In genomic region chr10:5190756-5191155, GRCm38 (mm10) we compare ENCODE assay signal across 18 mouse cellular contexts.
DNase-seq lines count a peak whose midpoint lies in the region; ATAC-seq lines count a peak whose summit lies in the region.
"Had no signal": no experiment of that assay in that cellular context is flagged by ENCODE, and none has a peak within 500 bp of the region (broad histone marks: within the 10 kb centered on the region; RNA-seq: fewer than 3 reads in every experiment).

No protein-coding gene starts in this region.

- intact Hi-C loops in left cerebral cortex, postnatal 4 days (cut with DNase I) = no loop called here
- intact Hi-C loops in left cerebral cortex, postnatal 25 days (cut with DNase I) = loop anchor here (2.0 kb wide), 1 partner anchor 14 kb away; no protein-coding TSS in a partner anchor

- H3K4me1 ChIP-seq in intestine, embryonic 16.5 days (ENCODE audit: control insufficient read depth, insufficient read depth, low read length) = no peaks in the 10 kb centered on the region
- peaks cover 3% of the 10 kb centered on the region for H3K4me1 ChIP-seq in midbrain, embryonic 11.5 days (ENCODE audit: control insufficient read depth, insufficient read depth, low read length)

- no peak overlapping the region for H3K9ac ChIP-seq in intestine, embryonic 16.5 days (ENCODE audit: low read depth, low read length)
- H3K9ac ChIP-seq in midbrain, embryonic 11.5 days (ENCODE audit: low read length) = no peak overlapping the region
- H3K9ac ChIP-seq: hindbrain, embryonic 14.5 days; midbrain, embryonic 12.5 days; stomach, embryonic 15.5 days had no signal

- peak; percentile 70 for DNase-seq in left cerebral cortex, adult 11 months (ENCODE audit: low spot score)
- DNase-seq in left cerebral cortex, postnatal 4 days = no peak
- DNase-seq in frontal cortex, postnatal 36 days (ENCODE audit: low spot score in 2 of 2) = peak; percentile 64 to 82
- peak; percentile 65 to 96 for DNase-seq in left cerebral cortex, postnatal 25 days (ENCODE audit: low spot score in 2 of 2)
- no peak for DNase-seq in adrenal gland, postnatal 14 days
- DNase-seq in midbrain, embryonic 11.5 days (ENCODE audit: low spot score, missing footprints) = no peak
- DNase-seq: gastrocnemius, postnatal 14 days; kidney, postnatal 14 days; lung, adult 2 months; lung, postnatal 4 days had no signal

- no peaks in the 10 kb centered on the region for H3K9me3 ChIP-seq in intestine, embryonic 16.5 days (ENCODE audit: control insufficient read depth, low read length)
- H3K9me3 ChIP-seq in midbrain, embryonic 11.5 days (ENCODE audit: control insufficient read depth, low read length) = no peaks in the 10 kb centered on the region
- H3K9me3 ChIP-seq: midbrain, embryonic 12.5 days; stomach, embryonic 15.5 days had no signal

- WGBS in intestine, embryonic 16.5 days = 75% methylated on average over 4 of the region's 4 CpGs
- WGBS in midbrain, embryonic 11.5 days = 80% methylated on average over 4 of the region's 4 CpGs

- no peak overlapping the region for H3K4me3 ChIP-seq in intestine, embryonic 16.5 days (ENCODE audit: low read length)
- no peak overlapping the region for H3K4me3 ChIP-seq in midbrain, embryonic 11.5 days (ENCODE audit: low read depth, low read length)
- H3K4me3 ChIP-seq: erythroblast, embryonic 14.5 days; midbrain, embryonic 12.5 days; stomach, embryonic 15.5 days had no signal

- H3K4me2 ChIP-seq in intestine, embryonic 16.5 days (ENCODE audit: low read depth, low read length) = no peak overlapping the region
- no peak overlapping the region for H3K4me2 ChIP-seq in midbrain, embryonic 11.5 days
- H3K4me2 ChIP-seq: heart, embryonic 11.5 days; hindbrain, embryonic 14.5 days; midbrain, embryonic 12.5 days; stomach, embryonic 15.5 days had no signal

- no peaks in the 10 kb centered on the region for H3K36me3 ChIP-seq in intestine, embryonic 16.5 days (ENCODE audit: control insufficient read depth, insufficient read depth, low read length)
- no peaks in the 10 kb centered on the region for H3K36me3 ChIP-seq in midbrain, embryonic 11.5 days (ENCODE audit: control insufficient read depth, insufficient read depth, low read length)
- H3K36me3 ChIP-seq: midbrain, embryonic 12.5 days; stomach, embryonic 15.5 days had no signal

- no peaks in the 10 kb centered on the region for H3K27me3 ChIP-seq in intestine, embryonic 16.5 days (replicated peaks; ENCODE audit: control insufficient read depth, insufficient read depth, low read length)
- no peaks in the 10 kb centered on the region for H3K27me3 ChIP-seq in midbrain, embryonic 11.5 days (ENCODE audit: control insufficient read depth, insufficient read depth, low read length)
- H3K27me3 ChIP-seq: midbrain, embryonic 12.5 days; stomach, embryonic 15.5 days had no signal

- H3K27ac ChIP-seq in intestine, embryonic 16.5 days (ENCODE audit: low read length) = no peak overlapping the region
- no peak overlapping the region for H3K27ac ChIP-seq in midbrain, embryonic 11.5 days (ENCODE audit: low read depth, low read length)
- H3K27ac ChIP-seq: hindbrain, embryonic 14.5 days; midbrain, embryonic 12.5 days; stomach, embryonic 15.5 days had no signal

- no peak for ATAC-seq in intestine, embryonic 16.5 days
- ATAC-seq in midbrain, embryonic 11.5 days (ENCODE audit: low FRiP score) = no peak
- ATAC-seq: forebrain, embryonic 14.5 days; intestine, postnatal 0 days had no signal

Comparison
In these comparisons a context has a peak if more than half of its experiments do, and no peak if none do; other contexts are left out.
1. DNase-seq: peak in left cerebral cortex, adult 11 months (single experiment), frontal cortex, postnatal 36 days (2 of 2) and left cerebral cortex, postnatal 25 days (2 of 2); none in left cerebral cortex, postnatal 4 days (single experiment), adrenal gland, postnatal 14 days (single experiment) and midbrain, embryonic 11.5 days (single experiment).